Mouse (Mus musculus): ENCODE measurements around the gene Raet1e. TPM values are rescaled to one million over a fixed set of nuclear protein-coding genes. Genes with fewer than 3 reads are reported as not detected.
"Not testable (repeated sequence)": the region's sequence is repeated elsewhere in the genome, so short reads cannot be mapped to it uniquely, and the experiment has no call there.

The Raet1e gene
- total and polyA plus RNA-seq, 2 experiments from 2014 or later = 0.16 TPM; not detected in 1

DNA sequence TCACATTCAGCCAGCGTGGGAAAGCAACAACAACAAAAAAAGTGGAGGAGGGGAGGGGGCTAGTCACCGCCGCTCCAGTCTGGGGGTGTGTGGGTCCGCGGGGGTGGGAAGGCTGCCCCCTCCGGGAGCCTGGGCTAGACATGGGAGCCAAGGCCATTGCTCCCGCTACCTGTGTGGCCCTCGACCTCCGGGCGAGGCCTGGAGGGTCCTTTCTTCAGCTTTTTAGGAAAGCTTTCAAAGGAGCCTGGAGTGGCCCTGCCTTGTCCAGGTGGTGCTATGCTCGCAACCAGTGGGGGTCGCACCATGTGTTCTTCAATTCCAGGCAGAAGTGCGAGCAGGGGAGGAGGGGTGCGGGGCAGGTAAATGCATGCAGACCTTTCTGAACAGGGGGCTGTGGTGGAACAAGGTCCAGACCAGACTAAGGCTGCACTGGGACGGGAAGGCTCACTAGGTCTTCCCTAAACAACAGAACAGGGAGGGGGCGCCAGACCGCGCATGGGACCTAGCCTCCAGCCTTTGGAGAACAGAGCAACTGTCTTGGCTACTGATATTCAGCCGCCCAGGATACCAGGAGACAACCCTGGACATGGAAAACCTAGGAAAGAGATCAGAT is 116.2 kb downstream of the Raet1e start:
- TF ChIP-seq CTCF (IDR thresholded peaks at IDR 0.05; ENCODE audit: low read depth) = no peak
- Histone ChIP-seq H3K27me3 (ENCODE audit: insufficient read depth, low read length) (peaks cover 10% of the 10 kb centered on the region; the same call in 1 of the 2 replicates), H3K4me2 (ENCODE audit: low read depth) (peak overlapping the region; percentile 80), H3K36me3 (ENCODE audit: insufficient read depth) (no peaks in the 10 kb centered on the region), H3K9me3 (ENCODE audit: low read length) (no peaks in the 10 kb centered on the region), H3K4me1 (ENCODE audit: insufficient read depth) (no peaks in the 10 kb centered on the region; the same call in 1 of the 2 replicates), H3K9ac (no peak overlapping the region), H3K4me3 (ENCODE audit: low read depth, low read length) (peak overlapping the region; percentile 36; the same call in 1 of the 2 replicates), H3K27ac (ENCODE audit: low read depth, low read length) (no peak overlapping the region)
- 10% methylated on average over 19 of the region's 19 CpGs for WGBS
- DNase-seq (no peak), ATAC-seq (no peak)

- H3K9me3 ChIP-seq (ENCODE audit: low read length); DNase-seq: not testable (repeated sequence)
These were observed 120.1 kb downstream of the Raet1e start for GRCm38 (mm10) chr10:22278468-22278867.

GRCm38 (mm10) chr10:22282816-22283215 is 124.4 kb downstream of the Raet1e start:
- no peak overlapping the region for H3K27ac ChIP-seq (ENCODE audit: low read depth, low read length)
- H3K4me3 ChIP-seq (ENCODE audit: low read depth, low read length) = no peak overlapping the region
- no peaks in the 10 kb centered on the region for H3K9me3 ChIP-seq (ENCODE audit: low read length)
- H3K4me1 ChIP-seq (ENCODE audit: insufficient read depth) = no peaks in the 10 kb centered on the region
- ATAC-seq (no peak), DNase-seq (no peak)
- H3K9ac ChIP-seq = no peak overlapping the region
- WGBS = 55% methylated on average over 6 of the region's 6 CpGs
- TF ChIP-seq CTCF (IDR thresholded peaks at IDR 0.05; ENCODE audit: low read depth) = no peak
- no peaks in the 10 kb centered on the region for H3K36me3 ChIP-seq (ENCODE audit: insufficient read depth)
- no peaks in the 10 kb centered on the region; the same call in 1 of the 2 replicates for H3K27me3 ChIP-seq (ENCODE audit: insufficient read depth, low read length)
- no peak overlapping the region for H3K4me2 ChIP-seq (ENCODE audit: low read depth)

More at GRCm38 (mm10) chr10:22278468-22278867, 120.1 kb downstream of the Raet1e start:
- not testable (repeated sequence) for H3K27me3 ChIP-seq (ENCODE audit: insufficient read depth, low read length); H3K27ac ChIP-seq (ENCODE audit: low read depth, low read length); H3K4me3 ChIP-seq (ENCODE audit: low read depth, low read length); H3K4me2 ChIP-seq (ENCODE audit: low read depth); ATAC-seq; H3K4me1 ChIP-seq (ENCODE audit: insufficient read depth); H3K36me3 ChIP-seq (ENCODE audit: insufficient read depth); H3K9ac ChIP-seq
- WGBS = 92% methylated on average over 2 of the region's 2 CpGs

- 39% methylated on average over 1 of the region's 1 CpGs for WGBS
- TF ChIP-seq CTCF (IDR thresholded peaks at IDR 0.05; ENCODE audit: low read depth) = no peak
- DNase-seq = no peak
- Histone ChIP-seq H3K9ac (no peak overlapping the region), H3K9me3 (ENCODE audit: low read length) (no peaks in the 10 kb centered on the region), H3K4me1 (ENCODE audit: insufficient read depth) (no peaks in the 10 kb centered on the region), H3K4me3 (ENCODE audit: low read depth, low read length) (no peak overlapping the region), H3K27me3 (ENCODE audit: insufficient read depth, low read length) (no peaks in the 10 kb centered on the region), H3K36me3 (ENCODE audit: insufficient read depth) (no peaks in the 10 kb centered on the region), H3K27ac (ENCODE audit: low read depth, low read length) (no peak overlapping the region), H3K4me2 (ENCODE audit: low read depth) (no peak overlapping the region)
- no peak for ATAC-seq
These were observed 137.3 kb downstream of the Raet1e start for GRCm38 (mm10) chr10:22295676-22296075.

- Histone ChIP-seq H3K27ac (ENCODE audit: low read depth, low read length) (no peak overlapping the region), H3K4me2 (ENCODE audit: low read depth) (no peak overlapping the region), H3K9ac (no peak overlapping the region), H3K36me3 (ENCODE audit: insufficient read depth) (no peaks in the 10 kb centered on the region), H3K4me1 (ENCODE audit: insufficient read depth) (no peaks in the 10 kb centered on the region), H3K9me3 (ENCODE audit: low read length) (no peaks in the 10 kb centered on the region), H3K4me3 (ENCODE audit: low read depth, low read length) (no peak overlapping the region), H3K27me3 (ENCODE audit: insufficient read depth, low read length) (no peaks in the 10 kb centered on the region)
- no peak for TF ChIP-seq CTCF (IDR thresholded peaks at IDR 0.05; ENCODE audit: low read depth)
- DNase-seq (no peak), ATAC-seq (no peak)
- WGBS = 75% methylated on average over 5 of the region's 5 CpGs
These were observed 138.8 kb downstream of the Raet1e start for GRCm38 (mm10) chr10:22297033-22297762.

DNA sequence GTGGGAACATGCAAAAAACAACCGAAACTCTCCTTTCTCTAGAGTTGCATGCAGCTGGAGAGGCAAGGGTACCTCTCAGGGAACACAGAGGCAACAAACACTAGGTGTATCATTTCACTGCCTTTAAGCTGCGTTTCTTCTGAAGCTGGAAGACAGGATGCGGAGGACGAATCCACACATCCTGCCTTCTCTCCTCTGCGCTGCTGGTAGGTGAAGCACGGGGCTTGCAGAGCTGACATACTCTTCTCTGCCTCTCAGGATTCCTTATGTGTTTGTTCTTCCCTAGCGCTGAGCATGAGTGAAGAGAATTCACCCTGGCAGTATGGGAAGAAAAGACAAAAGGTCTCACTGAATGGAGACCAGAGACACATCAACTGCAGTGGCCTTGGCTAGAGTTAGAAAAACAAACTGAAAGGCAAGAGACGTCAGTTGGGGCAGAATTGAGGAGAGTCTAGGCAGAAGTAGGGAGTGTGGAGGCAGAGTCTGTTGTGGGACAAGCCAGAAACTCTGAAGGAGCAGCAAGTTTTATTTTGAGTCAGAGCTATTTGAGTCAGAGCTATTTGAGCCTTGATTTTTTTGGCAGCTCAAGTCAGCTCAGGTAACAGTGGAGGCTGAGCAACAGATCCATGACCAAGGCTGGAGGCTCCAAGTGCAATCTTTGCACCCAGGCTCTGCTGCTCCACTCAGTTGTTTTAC is 139.5 kb downstream of the Raet1e start:
- DNase-seq = no peak
- no peaks in the 10 kb centered on the region for H3K27me3 ChIP-seq (ENCODE audit: insufficient read depth, low read length)
- no peak overlapping the region for H3K9ac ChIP-seq
- WGBS = 70% methylated on average over 8 of the region's 8 CpGs
- no peak overlapping the region for H3K4me3 ChIP-seq (ENCODE audit: low read depth, low read length)
- no peaks in the 10 kb centered on the region for H3K4me1 ChIP-seq (ENCODE audit: insufficient read depth)
- no peak for TF ChIP-seq CTCF (IDR thresholded peaks at IDR 0.05; ENCODE audit: low read depth)
- no peak overlapping the region for H3K4me2 ChIP-seq (ENCODE audit: low read depth)
- H3K36me3 ChIP-seq (ENCODE audit: insufficient read depth) = no peaks in the 10 kb centered on the region
- H3K27ac ChIP-seq (ENCODE audit: low read depth, low read length) = no peak overlapping the region
- H3K9me3 ChIP-seq (ENCODE audit: low read length) = no peaks in the 10 kb centered on the region
- no peak for ATAC-seq

- Histone ChIP-seq H3K4me2 (ENCODE audit: low read depth) (no peak overlapping the region), H3K9me3 (ENCODE audit: low read length) (no peaks in the 10 kb centered on the region), H3K27me3 (ENCODE audit: insufficient read depth, low read length) (no peaks in the 10 kb centered on the region), H3K4me3 (ENCODE audit: low read depth, low read length) (no peak overlapping the region), H3K9ac (no peak overlapping the region), H3K36me3 (ENCODE audit: insufficient read depth) (no peaks in the 10 kb centered on the region), H3K4me1 (ENCODE audit: insufficient read depth) (no peaks in the 10 kb centered on the region), H3K27ac (ENCODE audit: low read depth, low read length) (no peak overlapping the region)
- DNase-seq (no peak), ATAC-seq (no peak)
- no peak for TF ChIP-seq CTCF (IDR thresholded peaks at IDR 0.05; ENCODE audit: low read depth)
- 60% methylated on average over 2 of the region's 2 CpGs for WGBS
These were observed 141.0 kb downstream of the Raet1e start for GRCm38 (mm10) chr10:22299324-22299723.

All from forebrain, postnatal 0 days (tissue).